Mouse (Mus musculus) frontal cortex, postnatal 36 days (tissue): ENCODE data around the gene Tmem181a.
"Not testable (repeated sequence)": the region's sequence is repeated elsewhere in the genome, so short reads cannot be mapped to it uniquely, and the experiment has no call there.

Experiments used
- DNase-seq, 2 experiments: peaks; one replicate each; pipeline ENCODE4 v3.0.0; 2022; ENCODE audit warnings: low spot score in 2 of 2

Gene Tmem181a

DNA sequence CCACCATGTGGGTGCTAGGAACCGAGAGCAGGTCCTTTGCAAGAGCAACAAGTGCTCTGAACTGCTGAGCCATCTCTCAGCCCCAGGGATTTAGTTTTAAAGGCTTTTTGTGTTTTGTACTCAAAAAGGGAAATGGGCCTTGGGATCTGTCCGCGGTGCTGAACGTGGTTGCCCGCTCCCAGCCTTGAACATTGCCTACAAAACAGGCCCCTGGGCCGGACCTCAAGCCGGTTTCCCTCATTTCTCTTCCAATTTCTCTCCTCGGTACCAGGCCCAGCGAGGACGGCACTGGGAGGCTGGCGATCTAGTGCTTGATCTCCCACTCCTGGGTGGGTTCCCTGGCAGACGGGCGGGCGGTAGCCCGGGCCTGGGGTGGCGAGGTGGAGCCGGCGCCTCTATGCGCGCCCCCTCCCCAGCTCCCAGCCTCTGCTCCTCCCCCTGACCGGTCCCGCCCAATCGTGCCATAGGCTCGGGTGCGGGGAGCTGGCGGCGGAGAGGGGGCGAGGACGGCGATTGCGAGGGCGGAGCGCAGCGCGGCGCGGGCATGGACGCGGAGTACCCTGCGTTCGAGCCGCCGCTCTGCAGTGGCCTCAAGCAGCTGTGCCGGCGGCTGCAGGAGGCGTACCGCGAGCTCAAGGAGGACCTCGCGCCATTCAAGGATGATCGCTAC lies at the start of gene Tmem181a:
Gene Tmem181a, plus strand, starts transcription at position 461 of the 670 bp plus-strand sequence.
- DNase-seq: not testable (repeated sequence)

DNA sequence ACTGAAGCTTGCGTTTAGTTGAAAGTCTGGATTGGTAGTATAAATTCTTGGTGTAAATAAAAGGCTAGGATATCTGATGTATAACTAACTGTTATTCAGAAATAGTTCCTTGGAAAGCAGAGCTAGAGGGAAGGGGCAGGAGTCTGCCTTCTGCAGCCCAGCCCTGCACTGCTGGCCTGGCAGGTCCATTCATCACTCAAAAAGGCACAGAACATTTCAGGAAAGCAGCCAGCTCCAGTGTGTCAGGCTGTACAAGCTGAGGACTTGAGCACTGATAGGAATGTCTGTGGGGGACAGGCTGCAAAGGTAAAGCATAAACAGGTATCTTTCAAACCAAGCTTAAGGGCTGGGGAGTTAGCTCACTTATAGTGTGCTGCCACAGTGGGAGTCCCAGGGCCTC lies 44.9 kb upstream of the Tmem181a start:
- DNase-seq: no peak

DNA sequence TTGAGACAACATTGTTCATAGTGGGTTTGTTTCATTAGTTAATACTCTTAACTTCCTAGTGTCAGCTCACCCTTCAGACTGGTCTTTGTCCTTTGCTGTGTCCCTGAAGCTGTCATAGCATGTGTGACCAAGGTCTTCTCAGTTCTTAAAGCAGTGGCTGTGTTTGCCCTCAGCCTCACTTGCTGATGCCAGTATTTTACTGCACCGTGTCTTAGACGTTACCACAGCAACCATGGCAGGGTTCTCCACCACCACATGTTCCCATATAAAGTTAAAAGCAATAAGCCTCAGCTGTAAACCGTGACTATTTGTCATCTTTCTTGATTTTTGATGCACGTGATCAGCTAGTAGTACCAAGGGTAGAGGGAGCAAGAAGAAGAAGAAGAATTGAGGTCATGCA lies 41.0 kb upstream of the Tmem181a start:
- DNase-seq: no peak

DNA sequence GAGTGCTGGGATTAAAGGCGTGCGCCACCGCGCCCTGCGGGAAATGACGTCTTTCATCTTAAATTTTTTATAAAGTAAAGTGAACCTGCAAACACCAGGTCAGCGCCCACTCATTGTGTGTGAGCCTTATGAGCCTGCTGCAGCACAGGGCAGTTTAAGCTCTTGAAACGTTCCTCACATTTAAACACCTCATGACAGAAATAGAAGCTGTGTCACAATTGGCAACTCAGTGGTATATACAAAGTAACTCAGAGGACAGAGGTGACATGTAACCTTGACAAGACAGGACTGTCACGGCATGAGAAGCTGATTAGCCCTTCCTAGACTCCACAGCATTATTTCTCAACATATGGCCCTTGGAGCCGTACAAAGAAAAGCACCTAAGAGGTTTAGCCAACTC lies 40.1 kb upstream of the Tmem181a start:
- DNase-seq: no peak

GRCm38 (mm10) chr17:6232633-6233032 lies 24.0 kb upstream of the Tmem181a start:
- not testable (repeated sequence) for DNase-seq

- DNase-seq: not testable (repeated sequence)
Observed at GRCm38 (mm10) chr17:6251298-6251697, 5.4 kb upstream of the Tmem181a start.

- peak; percentile 83 to 86 for DNase-seq
Observed at GRCm38 (mm10) chr17:6257070-6257456, 403 bp downstream of the Tmem181a start.

- DNase-seq: peak; percentile 45 to 47
Observed at GRCm38 (mm10) chr17:6269876-6270831, 13.5 kb downstream of the Tmem181a start.

DNA sequence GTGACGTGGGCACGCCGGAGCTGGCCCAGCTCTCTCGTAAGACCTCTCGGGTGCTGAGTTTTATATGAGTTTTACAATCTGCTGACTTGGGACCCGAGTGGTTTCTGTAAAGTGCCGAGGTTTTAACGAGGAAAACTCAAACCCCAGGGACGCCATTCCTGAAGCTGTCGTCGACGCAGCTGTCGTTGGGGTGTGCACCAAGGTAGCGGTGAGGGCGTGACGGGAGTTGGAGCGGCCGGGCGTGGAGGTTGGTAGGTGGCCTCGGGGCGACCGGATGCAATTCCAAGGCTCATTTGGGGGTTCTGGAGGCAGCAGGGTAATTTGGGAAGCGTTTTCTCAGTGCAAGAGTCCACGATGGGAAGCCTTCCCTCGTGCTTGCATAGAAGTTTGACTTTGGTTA lies 14.2 kb downstream of the Tmem181a start:
- not testable (repeated sequence) for DNase-seq

GRCm38 (mm10) chr17:6271970-6272369 lies 15.3 kb downstream of the Tmem181a start:
- DNase-seq: not testable (repeated sequence)

GRCm38 (mm10) chr17:6274693-6275092 lies 18.0 kb downstream of the Tmem181a start:
- not testable (repeated sequence) for DNase-seq

- not testable (repeated sequence) for DNase-seq
Observed at GRCm38 (mm10) chr17:6279205-6279604, 22.5 kb downstream of the Tmem181a start.

GRCm38 (mm10) chr17:6279772-6280171 lies 23.1 kb downstream of the Tmem181a start:
- DNase-seq: peak in 1 of 2 experiments; percentile 17

DNA sequence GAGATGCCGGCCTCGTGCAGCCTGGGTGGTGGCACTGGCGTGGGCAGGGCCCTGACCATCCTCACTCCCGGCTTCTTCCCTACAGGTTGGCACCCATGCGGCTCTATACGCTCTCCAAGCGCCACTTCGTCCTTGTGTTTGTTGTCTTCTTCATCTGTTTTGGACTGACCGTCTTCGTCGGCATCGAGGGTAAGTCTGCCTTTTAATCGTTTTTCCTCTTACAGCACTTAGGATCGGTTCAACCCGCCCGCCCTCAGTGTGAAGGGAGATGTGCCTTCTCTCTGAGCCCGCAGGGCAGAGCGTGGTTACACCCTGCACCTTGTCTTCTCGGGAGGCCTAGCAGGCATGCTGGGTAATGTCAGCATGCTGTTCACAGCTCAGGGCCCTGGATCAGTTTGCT lies 23.9 kb downstream of the Tmem181a start:
- DNase-seq: not testable (repeated sequence)

- not testable (repeated sequence) for DNase-seq
Observed at GRCm38 (mm10) chr17:6283137-6283536, 26.5 kb downstream of the Tmem181a start.

GRCm38 (mm10) chr17:6286169-6286568 lies 29.5 kb downstream of the Tmem181a start:
- not testable (repeated sequence) for DNase-seq

DNA sequence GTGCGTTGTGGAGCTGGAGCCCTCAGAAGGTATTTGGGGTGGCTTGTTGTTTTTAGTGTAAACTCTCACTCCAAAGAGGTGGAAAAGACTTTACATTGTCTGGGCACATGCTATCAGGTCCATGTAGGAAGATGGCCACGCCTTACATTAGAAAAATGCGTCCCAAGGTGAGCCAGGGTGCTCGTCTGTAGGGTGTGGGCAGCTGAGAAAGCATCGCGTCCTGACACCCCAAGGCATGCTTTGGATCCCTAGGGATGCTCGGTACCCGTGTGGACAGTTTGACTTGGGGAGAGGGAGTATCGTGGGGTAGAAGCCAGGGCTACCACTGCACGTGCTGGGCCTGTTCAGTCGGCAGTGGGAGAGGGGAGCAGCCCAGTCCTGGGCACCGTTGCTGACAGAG lies 32.4 kb downstream of the Tmem181a start:
- DNase-seq: not testable (repeated sequence)

- DNase-seq: not testable (repeated sequence)
Observed at GRCm38 (mm10) chr17:6293882-6294281, 37.2 kb downstream of the Tmem181a start.

- not testable (repeated sequence) for DNase-seq
Observed at GRCm38 (mm10) chr17:6297060-6297795, 40.6 kb downstream of the Tmem181a start.

DNA sequence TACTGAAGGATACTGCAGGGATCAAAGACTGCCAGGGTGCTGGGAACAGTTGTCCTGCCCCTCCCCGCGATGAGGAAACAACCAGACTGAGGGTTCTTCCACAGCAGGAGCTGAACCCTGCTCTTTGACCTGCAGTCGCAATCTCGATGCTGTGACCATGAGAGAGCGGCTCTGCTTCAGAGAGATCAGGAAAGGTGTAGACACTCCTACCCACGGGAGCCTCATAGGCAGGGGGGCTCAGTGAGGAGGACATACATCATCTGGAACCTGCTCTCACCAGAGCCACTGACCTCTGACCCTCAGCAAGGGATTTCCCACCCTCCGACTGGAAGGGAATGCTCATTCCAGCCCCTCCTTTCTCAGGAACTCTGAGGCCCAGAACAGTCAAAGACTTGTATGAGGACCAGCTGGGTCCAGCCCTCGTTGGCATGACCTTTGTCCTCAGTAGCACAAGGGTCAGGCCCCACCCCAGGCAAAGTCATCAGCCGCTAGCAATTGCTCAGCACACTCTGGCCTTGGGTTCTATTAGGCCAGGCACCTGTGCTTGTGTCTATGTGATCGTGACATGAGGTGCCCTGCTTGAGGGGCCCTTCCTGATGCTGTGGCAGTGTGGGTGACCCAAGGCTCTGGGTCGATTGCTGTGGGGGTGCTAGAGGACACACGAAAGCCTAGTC lies 43.7 kb downstream of the Tmem181a start:
- not testable (repeated sequence) for DNase-seq

GRCm38 (mm10) chr17:6304891-6305290 lies 48.2 kb downstream of the Tmem181a start:
- not testable (repeated sequence) for DNase-seq
